Mouse (Mus musculus): ENCODE measurements at regions not wholly inside any gene's neighbourhood (a gene's known extent, or its start where the extent isn't known, plus 50 kb on each side); places are given as distances from the start of the nearest gene placed in this dataset.

GRCm38 (mm10) chr6:31321066-31321846, 77.3 kb upstream of the Mkln1 start:
- no peak for DNase-seq (ENCODE audit: low spot score)

- DNase-seq (ENCODE audit: low spot score), result no peak
These were observed 76.6 kb upstream of the Mkln1 start for GRCm38 (mm10) chr6:31321902-31322301.

DNA sequence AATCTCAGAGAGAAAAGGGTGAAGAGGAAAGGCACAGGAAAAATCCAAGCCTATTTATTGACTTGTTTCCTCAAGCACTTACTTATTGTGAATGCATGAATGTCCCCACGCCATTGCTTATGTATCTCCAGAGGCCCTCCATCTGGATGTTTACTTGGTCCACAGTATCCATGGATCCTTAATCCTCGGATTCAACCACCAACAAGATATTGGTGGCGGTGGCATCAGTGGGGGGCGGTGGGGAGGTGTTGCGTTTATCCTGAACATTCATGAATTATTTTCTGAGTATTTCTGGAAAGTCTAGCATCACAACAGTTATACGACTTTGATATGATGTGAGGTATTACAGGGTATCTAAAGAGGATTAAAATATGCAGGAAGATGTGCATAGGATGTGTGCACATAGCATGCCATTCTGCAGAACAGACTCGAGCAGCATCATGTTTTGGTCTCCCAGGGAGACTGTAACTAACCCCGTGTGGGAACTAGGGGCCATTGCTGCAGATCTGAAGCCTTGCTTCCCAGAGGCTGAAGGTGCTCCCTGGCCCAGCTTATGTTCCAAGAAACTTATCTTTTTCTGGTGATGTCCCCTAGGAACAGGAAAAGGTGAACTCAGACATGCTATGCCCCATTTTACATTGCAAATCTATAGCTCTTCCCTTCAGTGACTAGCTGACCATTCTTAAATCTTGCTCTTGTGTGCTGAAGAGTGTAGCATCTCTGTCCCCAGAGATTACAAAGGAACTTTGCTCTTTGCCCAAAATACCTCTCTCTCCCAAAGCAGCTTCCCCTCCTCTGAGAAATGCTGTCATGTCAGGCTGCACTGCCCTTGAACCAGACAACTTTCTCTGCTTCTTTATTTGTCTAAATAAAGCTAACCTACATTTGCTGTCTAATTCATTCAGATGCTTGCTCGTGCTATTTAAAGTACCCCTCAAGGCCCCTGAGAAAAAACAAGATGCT, 75.0 kb upstream of the Mkln1 start:
- DNase-seq (ENCODE audit: low spot score), result no peak

- DNase-seq (ENCODE audit: low spot score), result peak; percentile 73
These were observed 73.8 kb upstream of the Mkln1 start for GRCm38 (mm10) chr6:31324717-31325116.

DNA sequence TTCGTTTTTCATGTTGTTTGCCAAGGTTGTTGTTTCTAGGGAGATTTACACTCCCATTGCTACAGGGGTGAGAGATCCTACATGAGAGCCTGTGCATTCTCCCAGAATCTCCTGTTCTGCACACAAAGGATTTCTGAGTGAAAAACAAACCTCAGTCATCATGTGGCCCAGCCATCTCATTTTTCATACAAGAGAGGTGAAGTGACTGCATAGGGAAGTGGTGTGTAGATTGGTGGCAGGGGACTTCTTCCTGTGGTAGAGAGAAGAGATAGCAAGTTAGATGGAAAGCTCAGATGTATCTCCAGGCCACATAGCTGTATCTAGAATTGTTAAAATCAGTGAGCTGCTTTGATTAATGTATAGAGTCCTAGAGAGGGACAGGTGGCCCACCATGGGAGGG, 72.9 kb upstream of the Mkln1 start:
- no peak for DNase-seq (ENCODE audit: low spot score)

GRCm38 (mm10) chr6:31330327-31330726, 68.2 kb upstream of the Mkln1 start:
- DNase-seq (ENCODE audit: low spot score), result no peak

DNA sequence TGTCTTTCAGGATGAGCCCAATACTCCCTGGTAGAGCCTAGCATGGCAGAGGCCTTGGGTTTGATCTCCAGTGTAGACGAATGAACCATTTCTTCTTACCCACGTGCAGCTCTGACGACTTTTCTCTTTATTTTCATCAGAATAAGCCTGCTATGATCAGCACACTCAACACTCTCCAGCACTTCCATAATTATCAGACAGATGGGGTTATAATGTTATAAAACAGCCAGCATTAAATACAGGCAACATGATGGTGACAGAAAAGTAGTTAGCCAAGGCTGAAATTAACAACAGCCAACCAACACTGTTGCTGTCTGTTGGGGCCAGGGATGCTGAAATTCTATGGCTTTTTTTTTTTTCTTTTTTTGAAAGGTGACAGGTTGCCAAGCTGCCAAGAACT, 67.7 kb upstream of the Mkln1 start:
- DNase-seq (ENCODE audit: low spot score), result no peak

GRCm38 (mm10) chr6:31332254-31332653, 66.3 kb upstream of the Mkln1 start:
- DNase-seq (ENCODE audit: low spot score), result peak; percentile 51

DNA sequence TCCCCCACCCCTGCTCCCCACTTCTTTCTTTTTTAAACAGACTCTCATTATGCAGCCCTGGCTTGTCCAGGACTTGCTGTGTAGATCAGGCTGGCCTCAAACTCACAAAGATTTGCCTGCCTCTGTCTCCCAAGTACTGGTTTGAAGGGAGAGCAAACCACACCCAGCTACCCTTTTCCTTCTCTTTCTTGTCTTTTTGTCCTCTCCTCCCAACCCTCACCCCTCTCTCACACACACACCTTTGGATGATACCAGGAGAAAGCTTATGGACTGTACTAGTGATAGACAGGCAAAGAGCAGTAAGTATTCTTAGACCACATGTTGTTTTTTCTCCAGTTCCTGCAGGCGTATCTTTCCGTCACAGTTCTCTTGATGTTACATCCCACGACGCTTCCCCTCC, 65.8 kb upstream of the Mkln1 start:
- DNase-seq (ENCODE audit: low spot score), result no peak

DNA sequence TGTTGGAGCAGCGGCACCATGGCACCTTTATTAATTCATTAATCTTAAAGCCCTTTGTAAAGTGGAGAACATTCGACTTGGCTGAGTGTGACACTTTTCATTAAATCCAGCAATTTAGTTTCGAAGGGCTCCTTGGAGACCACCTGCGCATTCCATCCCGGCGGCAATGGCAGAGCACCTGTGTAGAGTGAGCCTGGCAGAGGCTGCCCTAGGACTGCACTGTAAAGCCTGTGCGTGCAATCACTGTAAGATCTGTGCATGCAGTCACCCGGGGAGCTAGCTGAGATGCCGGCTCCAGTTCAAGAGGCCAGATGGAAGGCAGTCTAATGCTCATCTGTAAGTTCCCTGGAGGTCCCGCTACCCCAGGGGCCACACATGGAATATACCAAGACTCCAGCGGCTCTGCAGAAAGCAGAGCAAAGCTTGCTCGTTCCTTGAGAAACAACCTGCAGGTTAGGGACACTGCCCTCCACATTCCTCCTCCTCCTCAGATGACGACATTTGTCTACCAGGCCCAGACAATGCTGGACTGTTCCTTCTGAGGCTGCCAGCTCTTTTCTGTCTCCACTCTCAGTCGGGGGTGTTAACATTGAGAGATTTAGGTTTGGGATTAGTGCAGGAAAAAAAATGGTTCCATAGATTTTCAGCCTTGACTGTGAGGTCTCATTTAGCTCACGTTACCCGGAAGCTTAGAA, 65.2 kb upstream of the Mkln1 start:
- DNase-seq (ENCODE audit: low spot score), result no peak

- no peak for DNase-seq (ENCODE audit: low spot score)
These were observed 64.4 kb upstream of the Mkln1 start for GRCm38 (mm10) chr6:31334086-31334485.

DNA sequence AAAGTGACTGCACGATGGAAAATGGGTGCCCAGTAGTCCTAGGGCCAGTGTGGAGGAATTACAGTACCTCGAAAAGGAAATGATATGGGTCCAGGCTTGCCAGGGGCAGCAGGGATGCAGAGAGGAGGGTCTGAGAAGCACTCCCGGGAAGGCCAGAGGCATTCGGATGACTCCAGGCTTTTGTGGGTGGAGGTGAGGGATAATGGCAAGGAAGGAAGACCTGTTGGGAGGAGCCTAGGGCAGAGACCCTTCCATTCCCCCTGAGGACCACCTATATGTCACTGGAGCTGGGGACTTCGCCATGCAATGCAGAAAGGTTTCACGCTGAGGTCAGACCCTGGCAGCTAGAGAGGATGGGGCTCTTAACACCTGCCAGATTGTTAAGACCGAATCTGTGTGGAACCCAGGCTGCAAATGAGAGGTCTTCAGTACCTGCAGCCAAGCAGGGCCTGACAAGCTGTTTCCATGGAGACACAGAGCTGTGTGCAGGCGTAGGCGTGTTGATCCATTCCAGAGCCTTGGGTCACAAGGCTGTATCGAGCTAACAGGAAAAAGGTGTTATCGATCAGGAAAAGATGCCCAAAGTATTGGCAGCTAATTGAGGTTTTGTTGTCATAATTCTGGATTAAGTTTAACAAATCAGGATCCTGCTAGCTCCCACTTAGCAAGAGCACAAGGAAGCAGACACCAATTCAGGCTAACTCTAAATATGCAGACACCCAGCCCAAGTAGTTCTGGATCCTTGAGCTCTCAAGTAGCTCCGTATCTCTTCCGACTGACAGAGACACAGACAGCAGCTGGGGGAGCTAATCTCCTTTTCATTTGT, 59.2 kb upstream of the Mkln1 start:
- DNase-seq (ENCODE audit: low spot score), result peak; percentile 53

DNA sequence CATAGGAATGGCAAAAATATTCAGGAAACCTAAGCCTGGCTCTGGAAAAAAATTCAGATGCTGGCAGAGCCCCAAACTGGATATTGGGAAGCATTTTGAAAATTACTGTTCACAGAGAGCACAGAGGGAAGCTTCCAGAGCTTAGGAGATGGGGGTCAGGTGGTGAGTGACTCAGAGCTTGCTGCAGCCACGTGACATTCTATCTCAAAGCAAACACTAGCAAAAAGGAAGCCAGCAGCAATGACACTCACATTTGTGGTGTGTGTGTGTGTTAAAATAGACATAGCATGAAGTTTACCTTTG, 58.6 kb upstream of the Mkln1 start:
- peak; percentile 43 for DNase-seq (ENCODE audit: low spot score)

GRCm38 (mm10) chr6:31345366-31346084, 53.0 kb upstream of the Mkln1 start:
- DNase-seq (ENCODE audit: low spot score), result no peak

DNA sequence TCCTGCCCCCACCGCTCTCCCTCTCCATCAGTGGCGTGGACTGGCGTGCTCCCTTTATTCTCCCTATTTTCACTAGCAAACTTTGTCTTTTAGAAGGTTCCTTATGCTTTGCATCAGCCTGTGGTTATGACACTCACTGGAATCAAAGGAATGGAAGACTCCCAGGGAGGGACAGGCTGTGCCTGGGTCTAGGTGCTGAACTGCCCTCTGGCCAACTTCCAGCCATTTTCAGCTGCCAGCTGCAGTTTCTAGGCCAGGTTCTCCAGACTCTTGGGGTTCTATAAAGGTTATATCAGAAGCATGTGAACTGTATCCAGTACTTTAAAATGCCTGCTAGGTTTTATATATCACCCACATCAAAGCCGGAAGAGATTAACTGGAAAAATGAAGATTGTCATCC, 50.2 kb upstream of the Mkln1 start:
- no peak for DNase-seq (ENCODE audit: low spot score)

Measured in MN1 (cell line).